Mouse (Mus musculus): ENCODE data around the gene 5430419D17Rik. TPM values are rescaled to one million over a fixed set of nuclear protein-coding genes. Genes with fewer than 3 reads are reported as not detected.

Gene 5430419D17Rik
- total RNA-seq (2014; rRNA removed) (not detected in 2 replicates), polyA plus RNA-seq (2012; rRNA removed) (not detected in 2 replicates)

GRCm38 (mm10) chr7:131174121-131174520 lies at the start of gene 5430419D17Rik:
TSS of gene 5430419D17Rik (plus strand) at chr7:131174402.
- no peaks in the 10 kb centered on the region for H3K27me3 ChIP-seq (ENCODE audit: control insufficient read depth, insufficient read depth, low read length)
- peak; percentile 20 for DNase-seq (ENCODE audit: extremely low read depth, low read depth, low spot score)
- H3K27ac ChIP-seq (replicated peaks; ENCODE audit: insufficient read depth, low read depth, low read length): no peak within 1 kb of the TSS
- TF ChIP-seq CTCF (IDR thresholded peaks at IDR 0.05; ENCODE audit: low read depth, low read length) (no peak), POLR2A (IDR thresholded peaks at IDR 0.05; ENCODE audit: extremely low read depth, insufficient read depth, low read length) (no peak)
- 54% methylated on average over 9 of the region's 9 CpGs for WGBS
- no peaks in the 10 kb centered on the region for H3K4me1 ChIP-seq (ENCODE audit: control insufficient read depth, insufficient read depth, low read length)
- no peak within 1 kb of the TSS for H3K4me3 ChIP-seq (ENCODE audit: insufficient read depth, low read depth, low read length)
- H3K36me3 ChIP-seq (ENCODE audit: control insufficient read depth, insufficient read depth, low read length): no peaks in the 10 kb centered on the region
- H3K9ac ChIP-seq (ENCODE audit: low read depth, low read length): no peak within 1 kb of the TSS
- no peaks in the 10 kb centered on the region for H3K79me2 ChIP-seq (ENCODE audit: control insufficient read depth, insufficient read depth, low read length)

GRCm38 (mm10) chr7:131130021-131130420 lies 44.2 kb upstream of the 5430419D17Rik start:
- DNase-seq (ENCODE audit: extremely low read depth, low read depth, low spot score): no peak
- Histone ChIP-seq H3K4me3 (ENCODE audit: insufficient read depth, low read depth, low read length) (no peak overlapping the region), H3K27ac (replicated peaks; ENCODE audit: insufficient read depth, low read depth, low read length) (no peak overlapping the region), H3K4me1 (ENCODE audit: control insufficient read depth, insufficient read depth, low read length) (no peaks in the 10 kb centered on the region), H3K36me3 (ENCODE audit: control insufficient read depth, insufficient read depth, low read length) (no peaks in the 10 kb centered on the region), H3K27me3 (ENCODE audit: control insufficient read depth, insufficient read depth, low read length) (no peaks in the 10 kb centered on the region), H3K79me2 (ENCODE audit: control insufficient read depth, insufficient read depth, low read length) (no peaks in the 10 kb centered on the region), H3K9ac (ENCODE audit: low read depth, low read length) (no peak overlapping the region)
- TF ChIP-seq CTCF (IDR thresholded peaks at IDR 0.05; ENCODE audit: low read depth, low read length) (no peak), POLR2A (IDR thresholded peaks at IDR 0.05; ENCODE audit: extremely low read depth, insufficient read depth, low read length) (no peak)
- WGBS: 75% methylated on average over 12 of the region's 12 CpGs

GRCm38 (mm10) chr7:131133181-131133580 lies 41.0 kb upstream of the 5430419D17Rik start:
- Histone ChIP-seq H3K4me1 (ENCODE audit: control insufficient read depth, insufficient read depth, low read length) (no peaks in the 10 kb centered on the region), H3K4me3 (ENCODE audit: insufficient read depth, low read depth, low read length) (no peak overlapping the region), H3K27me3 (ENCODE audit: control insufficient read depth, insufficient read depth, low read length) (no peaks in the 10 kb centered on the region; the same call in 1 of the 2 replicates), H3K79me2 (ENCODE audit: control insufficient read depth, insufficient read depth, low read length) (no peaks in the 10 kb centered on the region), H3K36me3 (ENCODE audit: control insufficient read depth, insufficient read depth, low read length) (no peaks in the 10 kb centered on the region), H3K27ac (replicated peaks; ENCODE audit: insufficient read depth, low read depth, low read length) (no peak overlapping the region), H3K9ac (ENCODE audit: low read depth, low read length) (no peak overlapping the region)
- WGBS: 71% methylated on average over 3 of the region's 3 CpGs
- DNase-seq (ENCODE audit: extremely low read depth, low read depth, low spot score): no peak
- TF ChIP-seq POLR2A (IDR thresholded peaks at IDR 0.05; ENCODE audit: extremely low read depth, insufficient read depth, low read length) (no peak), CTCF (IDR thresholded peaks at IDR 0.05; ENCODE audit: low read depth, low read length) (no peak)

GRCm38 (mm10) chr7:131146214-131146613 lies 28.0 kb upstream of the 5430419D17Rik start, which contains the start of gene 4933402N03Rik:
TSS of gene 4933402N03Rik (minus strand) at chr7:131146314.
- 89% methylated on average over 2 of the region's 2 CpGs for WGBS
- H3K36me3 ChIP-seq (ENCODE audit: control insufficient read depth, insufficient read depth, low read length): no peaks in the 10 kb centered on the region
- H3K4me3 ChIP-seq (ENCODE audit: insufficient read depth, low read depth, low read length): no peak within 1 kb of the TSS
- H3K4me1 ChIP-seq (ENCODE audit: control insufficient read depth, insufficient read depth, low read length): no peaks in the 10 kb centered on the region
- H3K9ac ChIP-seq (ENCODE audit: low read depth, low read length): no peak within 1 kb of the TSS
- TF ChIP-seq POLR2A (IDR thresholded peaks at IDR 0.05; ENCODE audit: extremely low read depth, insufficient read depth, low read length) (no peak), CTCF (IDR thresholded peaks at IDR 0.05; ENCODE audit: low read depth, low read length) (no peak)
- no peak for DNase-seq (ENCODE audit: extremely low read depth, low read depth, low spot score)
- no peaks in the 10 kb centered on the region for H3K27me3 ChIP-seq (ENCODE audit: control insufficient read depth, insufficient read depth, low read length)
- H3K79me2 ChIP-seq (ENCODE audit: control insufficient read depth, insufficient read depth, low read length): no peaks in the 10 kb centered on the region
- no peak within 1 kb of the TSS for H3K27ac ChIP-seq (replicated peaks; ENCODE audit: insufficient read depth, low read depth, low read length)

GRCm38 (mm10) chr7:131150179-131150578 lies 24.0 kb upstream of the 5430419D17Rik start:
- no peak for DNase-seq (ENCODE audit: extremely low read depth, low read depth, low spot score)
- H3K27me3 ChIP-seq (ENCODE audit: control insufficient read depth, insufficient read depth, low read length): no peaks in the 10 kb centered on the region
- H3K27ac ChIP-seq (replicated peaks; ENCODE audit: insufficient read depth, low read depth, low read length): no peak overlapping the region
- H3K79me2 ChIP-seq (ENCODE audit: control insufficient read depth, insufficient read depth, low read length): no peaks in the 10 kb centered on the region; the same call in 1 of the 2 replicates
- no peak overlapping the region for H3K9ac ChIP-seq (ENCODE audit: low read depth, low read length)
- 78% methylated on average over 3 of the region's 3 CpGs for WGBS
- H3K4me1 ChIP-seq (ENCODE audit: control insufficient read depth, insufficient read depth, low read length): no peaks in the 10 kb centered on the region
- no peaks in the 10 kb centered on the region for H3K36me3 ChIP-seq (ENCODE audit: control insufficient read depth, insufficient read depth, low read length)
- H3K4me3 ChIP-seq (ENCODE audit: insufficient read depth, low read depth, low read length): no peak overlapping the region
- TF ChIP-seq POLR2A (IDR thresholded peaks at IDR 0.05; ENCODE audit: extremely low read depth, insufficient read depth, low read length) (no peak), CTCF (IDR thresholded peaks at IDR 0.05; ENCODE audit: low read depth, low read length) (no peak)

- Histone ChIP-seq H3K4me1 (ENCODE audit: control insufficient read depth, insufficient read depth, low read length) (no peaks in the 10 kb centered on the region), H3K4me3 (ENCODE audit: insufficient read depth, low read depth, low read length) (no peak overlapping the region), H3K36me3 (ENCODE audit: control insufficient read depth, insufficient read depth, low read length) (no peaks in the 10 kb centered on the region), H3K27ac (replicated peaks; ENCODE audit: insufficient read depth, low read depth, low read length) (no peak overlapping the region), H3K27me3 (ENCODE audit: control insufficient read depth, insufficient read depth, low read length) (no peaks in the 10 kb centered on the region), H3K79me2 (ENCODE audit: control insufficient read depth, insufficient read depth, low read length) (no peaks in the 10 kb centered on the region; the same call in 1 of the 2 replicates), H3K9ac (ENCODE audit: low read depth, low read length) (no peak overlapping the region)
- WGBS: 63% methylated on average over 5 of the region's 5 CpGs
- TF ChIP-seq CTCF (IDR thresholded peaks at IDR 0.05; ENCODE audit: low read depth, low read length): no peak
- no peak for TF ChIP-seq POLR2A (IDR thresholded peaks at IDR 0.05; ENCODE audit: extremely low read depth, insufficient read depth, low read length)
- DNase-seq (ENCODE audit: extremely low read depth, low read depth, low spot score): no peak
These were observed 21.2 kb upstream of the 5430419D17Rik start for GRCm38 (mm10) chr7:131153044-131153443.

Measured in liver, adult 2 months (tissue).